Mouse (Mus musculus) kidney, adult 2 months (tissue): Measurements from ENCODE around the gene Atrnl1.

Source experiments
- CTCF ChIP-seq: fragments of 200-500 bp; conservative IDR thresholded peaks from 2 replicates; pipeline ENCODE4 v1.5.1; 2011; ENCODE audit warnings: low read depth, mild to moderate bottlenecking, control low read depth, low read length, moderate library complexity, mixed read lengths; ENCODE audit not compliant: insufficient read depth, insufficient read length
- POLR2A ChIP-seq: fragments of 200-500 bp; IDR thresholded peaks from one replicate; pipeline ENCODE4 v1.6.1; 2011; ENCODE audit warnings: low read depth, low read length, control low read depth

DNA sequence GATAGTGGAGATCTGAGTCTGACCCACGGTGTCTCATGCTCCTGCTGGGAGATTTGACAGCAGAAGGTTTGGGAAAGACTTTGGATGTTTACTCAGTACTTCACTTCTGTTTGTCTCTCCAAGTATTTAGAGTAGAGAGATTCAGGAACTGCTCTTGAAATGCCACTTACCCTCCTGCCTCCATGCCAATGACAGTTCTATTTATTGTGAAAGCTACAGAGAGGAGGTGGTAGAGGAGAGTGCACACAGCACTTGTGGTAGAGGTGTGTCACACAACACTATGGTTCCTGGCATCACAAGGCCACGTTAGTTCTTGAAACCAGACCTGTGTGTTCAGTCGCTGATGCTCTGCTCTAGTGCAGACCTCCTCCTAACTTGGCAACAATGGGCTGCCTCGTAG, 257.5 kb downstream of the Atrnl1 start:
- no peak for TF ChIP-seq CTCF
- no peak for TF ChIP-seq POLR2A
